Comparison of ENCODE assay signal across 21 mouse cellular contexts in the genomic region with DNA sequence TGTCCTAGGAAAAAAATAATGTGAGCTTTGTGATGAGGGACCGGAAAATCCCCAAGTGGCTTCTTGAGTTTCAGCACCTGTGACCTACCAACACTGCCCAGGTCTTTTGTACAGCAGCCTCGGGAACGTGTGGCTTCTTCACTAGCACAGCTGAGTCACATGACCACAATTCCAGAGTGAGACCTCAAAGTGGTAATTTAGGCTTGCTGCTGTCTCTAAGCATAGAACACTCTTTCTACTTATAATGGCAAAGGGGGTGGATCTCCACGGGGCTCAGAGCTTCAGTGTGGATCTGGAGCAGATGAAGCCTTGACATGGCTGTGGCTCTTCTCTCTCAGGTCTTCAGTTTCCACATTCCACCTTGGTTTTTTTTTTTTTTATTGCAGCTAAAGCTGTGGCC. TPM values are rescaled to one million over a fixed set of nuclear protein-coding genes. Genes with fewer than 3 reads are reported as not detected.
DNase-seq lines count a peak whose midpoint lies in the region; ATAC-seq and TF ChIP-seq lines count a peak whose summit lies in the region.
"Had no signal": no experiment of that assay in that cellular context is flagged by ENCODE, and none has a peak within 500 bp of the region (broad histone marks: within the 10 kb centered on the region; RNA-seq: fewer than 3 reads in every experiment).

No protein-coding gene starts in this region.

- H3K4me3 ChIP-seq in olfactory bulb, adult 2 months (ENCODE audit: insufficient read depth, low read depth, low read length) = no peak overlapping the region
- no peak overlapping the region for H3K4me3 ChIP-seq in forebrain, embryonic 16.5 days (replicated peaks; ENCODE audit: low read length)
- H3K4me3 ChIP-seq: embryonic facial prominence, embryonic 12.5 days; hindbrain, embryonic 10.5 days; midbrain, embryonic 13.5 days had no signal

- WGBS in olfactory bulb, adult 2 months = 11% methylated on average over 4 of the region's 4 CpGs
- WGBS in forebrain, embryonic 16.5 days = 47% methylated on average over 4 of the region's 4 CpGs

- H3K4me1 ChIP-seq in olfactory bulb, adult 2 months (ENCODE audit: control insufficient read depth, insufficient read depth, low read length) = peaks cover 14% of the 10 kb centered on the region
- H3K4me1 ChIP-seq in forebrain, embryonic 16.5 days (replicated peaks; ENCODE audit: control insufficient read depth, insufficient read depth, low read length) = peaks cover 16% of the 10 kb centered on the region

- ATAC-seq in forebrain, embryonic 16.5 days = no peak
- ATAC-seq: hindbrain, postnatal 0 days; intestine, postnatal 0 days; midbrain, embryonic 13.5 days had no signal

- peaks cover 18% of the 10 kb centered on the region for H3K27me3 ChIP-seq in forebrain, embryonic 16.5 days (replicated peaks; ENCODE audit: control insufficient read depth, insufficient read depth, low read length)

- no peak overlapping the region for H3K9ac ChIP-seq in forebrain, embryonic 16.5 days (replicated peaks; ENCODE audit: low read depth, low read length)
- H3K9ac ChIP-seq: embryonic facial prominence, embryonic 12.5 days; midbrain, embryonic 13.5 days had no signal

- no peaks in the 10 kb centered on the region for H3K36me3 ChIP-seq in forebrain, embryonic 16.5 days (ENCODE audit: control insufficient read depth, insufficient read depth)
- H3K36me3 ChIP-seq: embryonic facial prominence, embryonic 12.5 days; hindbrain, embryonic 10.5 days; midbrain, embryonic 13.5 days had no signal

- H3K9me3 ChIP-seq in forebrain, embryonic 16.5 days (ENCODE audit: control insufficient read depth, low read length) = no peaks in the 10 kb centered on the region
- H3K9me3 ChIP-seq: embryonic facial prominence, embryonic 12.5 days; hindbrain, embryonic 10.5 days; midbrain, embryonic 13.5 days had no signal

- no peak for TF ChIP-seq CTCF in olfactory bulb, adult 2 months (IDR thresholded peaks at IDR 0.05; ENCODE audit: insufficient read depth, low read depth, low read length)

- DNase-seq in kidney, adult 18-20 months = peak; percentile 20
- no peak for DNase-seq in kidney, postnatal 10 days
- DNase-seq in right cerebral cortex, adult 2 months (ENCODE audit: low spot score in 2 of 2) = peak; percentile 11 to 15
- DNase-seq in right cerebral cortex, adult 18-20 months = no peak
- peak; percentile 13 for DNase-seq in R1 (ENCODE audit: low read depth, low spot score)
- no peak for DNase-seq in gastrocnemius, adult 8-10 months (ENCODE audit: low spot score in 2 of 2)
- DNase-seq: adrenal gland, postnatal 25 days; cerebellum, adult 18-20 months; cerebellum, postnatal 36 days; gastrocnemius, postnatal 25 days; lung, adult 18-20 months; lung, postnatal 14 days; thymus, adult 18-20 months had no signal

- peak overlapping the region; percentile 80 for H3K27ac ChIP-seq in olfactory bulb, adult 2 months (ENCODE audit: insufficient read depth, low read depth, low read length)
- no peak overlapping the region for H3K27ac ChIP-seq in forebrain, embryonic 16.5 days (ENCODE audit: low read length)
- H3K27ac ChIP-seq: embryonic facial prominence, embryonic 12.5 days; hindbrain, embryonic 10.5 days; hindbrain, postnatal 0 days; midbrain, embryonic 13.5 days had no signal

- H3K4me2 ChIP-seq in forebrain, embryonic 16.5 days (ENCODE audit: low read length) = no peak overlapping the region
- H3K4me2 ChIP-seq: embryonic facial prominence, embryonic 12.5 days; liver, embryonic 11.5 days; midbrain, embryonic 13.5 days had no signal

- TF ChIP-seq POLR2A in olfactory bulb, adult 2 months (IDR thresholded peaks at IDR 0.05; ENCODE audit: insufficient read depth, low read depth, low read length) = no peak

RNA-seq across cellular contexts. Expression of a gene that starts 4.5 kb away (rescaled TPM):
- not detected in 2 replicates for polyA plus RNA-seq in olfactory bulb, adult 2 months (2012; ENCODE audit: insufficient read depth, insufficient read length, low replicate concordance, missing spikeins)
- total RNA-seq in gastrocnemius, adult 8-10 months (2022) = not detected
- polyA plus RNA-seq in forebrain, embryonic 16.5 days (2015; fragmentation: Nextera tagmentation; extraction: Ambion mirVana) = 13.2 and 17.6 TPM in 2 replicates
- total RNA-seq: gastrocnemius, postnatal 25 days had no signal
- polyA plus RNA-seq: liver, embryonic 11.5 days had no signal

RNA-seq across cellular contexts. Expression of a gene that starts 37.4 kb away (rescaled TPM):
- polyA plus RNA-seq in olfactory bulb, adult 2 months (2012; ENCODE audit: insufficient read depth, insufficient read length, low replicate concordance, missing spikeins) = not detected in 2 replicates
- total RNA-seq in gastrocnemius, adult 8-10 months (2022) = 100 to 1,000 TPM in 1 of 4 experiments, 10 to 100 TPM in 3; 89.4 to 121 (median 93.7) TPM
- polyA plus RNA-seq in forebrain, embryonic 16.5 days (2015; fragmentation: Nextera tagmentation; extraction: Ambion mirVana) = 190 and 191 TPM in 2 replicates

RNA-seq across cellular contexts. Expression of a gene that starts 45.7 kb away (rescaled TPM):
- polyA plus RNA-seq in olfactory bulb, adult 2 months (2012; ENCODE audit: insufficient read depth, insufficient read length, low replicate concordance, missing spikeins) = not detected in 2 replicates
- total RNA-seq in gastrocnemius, adult 8-10 months (2022) = 1 to 10 TPM; 1.6 to 2.3 (median 1.9) TPM
- polyA plus RNA-seq in forebrain, embryonic 16.5 days (2015; fragmentation: Nextera tagmentation; extraction: Ambion mirVana) = 21.2 and 21.6 TPM in 2 replicates

RNA-seq across cellular contexts. Expression of a gene that starts 57.0 kb away (rescaled TPM):
- not detected in 2 replicates for polyA plus RNA-seq in olfactory bulb, adult 2 months (2012; ENCODE audit: insufficient read depth, insufficient read length, low replicate concordance, missing spikeins)
- 1 to 10 TPM; 1.5 to 2.6 (median 2.1) TPM for total RNA-seq in gastrocnemius, adult 8-10 months (2022)
- 38.1 and 40.0 TPM in 2 replicates for polyA plus RNA-seq in forebrain, embryonic 16.5 days (2015; fragmentation: Nextera tagmentation; extraction: Ambion mirVana)

Comparison
In these comparisons a context has a peak if more than half of its experiments do, and no peak if none do; other contexts are left out.
1. DNase-seq: peak in kidney, adult 18-20 months (single experiment), right cerebral cortex, adult 2 months (2 of 2) and R1 (single experiment); none in kidney, postnatal 10 days (single experiment), right cerebral cortex, adult 18-20 months (single experiment) and gastrocnemius, adult 8-10 months (0 of 2).
2. RNA of a gene that starts 45.7 kb away (polyA plus RNA-seq): 21.2 to 21.6 TPM in forebrain, embryonic 16.5 days; not detected in olfactory bulb, adult 2 months; every median in the first group is over 10 times any median in the second.